Mouse (Mus musculus) left cerebral cortex, adult 2 months (tissue): Measurements from ENCODE around the gene Stx6. TPM values are rescaled to one million over a fixed set of nuclear protein-coding genes. Genes with fewer than 3 reads are reported as not detected.

Source experiments
- DNase-seq, 2 experiments: peaks; one replicate each; pipeline ENCODE4 v3.0.0; 2021 to 2022; ENCODE audit warnings: low spot score in 2 of 2, mixed read lengths in 1 of 2; ENCODE audit errors: extremely low spot score in 1 of 2
- H3K27ac ChIP-seq: fragments of 200-600 bp; 2 replicates; pipeline ENCODE4 v1.8.1; 2022
- H3K4me3 ChIP-seq: fragments of 200-600 bp; 2 replicates; pipeline ENCODE4 v1.8.1; 2022
- CTCF ChIP-seq: fragments of 200-600 bp; IDR thresholded peaks from 2 replicates; pipeline ENCODE4 v1.8.1; 2022; ENCODE audit warnings: antibody characterized with exemption, mild to moderate bottlenecking, moderate library complexity
- intact Hi-C: fragments of 180-260 bp; cut with DNase I; formaldehyde crosslinking; loops from one replicate; pipeline ENCODE4 v1.15.1; 2025
- total RNA-seq, 2 experiments: library from RNA; stranded (reverse); gene quantifications; 2 replicates each; pipeline ENCODE4 v1.2.3; 2021

The Stx6 gene
- total RNA-seq, 2 experiments from 2014 or later, result 114 to 120 TPM

GRCm38 (mm10) chr1:155201373-155201879, 42.9 kb downstream of the Stx6 start:
- Histone ChIP-seq H3K27ac (peak overlapping the region; percentile 88), H3K4me3 (no peak overlapping the region)
- no peak; the same call in 1 of the 2 replicates for TF ChIP-seq CTCF
- DNase-seq, result no peak
- intact Hi-C loops, result no loop called here

- Histone ChIP-seq H3K4me3 (no peak overlapping the region), H3K27ac (peak overlapping the region; percentile 88)
- no peak for DNase-seq
- no peak for TF ChIP-seq CTCF
- intact Hi-C loops, result no loop called here
These were observed 43.4 kb downstream of the Stx6 start for GRCm38 (mm10) chr1:155201914-155202313.

- Histone ChIP-seq H3K4me3 (no peak overlapping the region), H3K27ac (peak overlapping the region; percentile 88)
- intact Hi-C loops, result no loop called here
- no peak for TF ChIP-seq CTCF
- no peak for DNase-seq
These were observed 44.0 kb downstream of the Stx6 start for GRCm38 (mm10) chr1:155202472-155202871.

- intact Hi-C loops, result no loop called here
- Histone ChIP-seq H3K27ac (peak overlapping the region; percentile 88), H3K4me3 (no peak overlapping the region)
- TF ChIP-seq CTCF, result no peak
- no peak for DNase-seq
These were observed 44.6 kb downstream of the Stx6 start for GRCm38 (mm10) chr1:155203101-155203500.

GRCm38 (mm10) chr1:155203954-155204353, 45.4 kb downstream of the Stx6 start:
- Histone ChIP-seq H3K4me3 (no peak overlapping the region), H3K27ac (peak overlapping the region; percentile 47)
- intact Hi-C loops, result no loop called here
- DNase-seq, result no peak
- no peak for TF ChIP-seq CTCF

GRCm38 (mm10) chr1:155204560-155205162, 46.1 kb downstream of the Stx6 start:
- intact Hi-C loops, result loop anchor here (5.0 kb wide), 1 partner anchor 42 kb away; no protein-coding TSS in a partner anchor
- peak overlapping the region; percentile 47 for H3K27ac ChIP-seq

GRCm38 (mm10) chr1:155205311-155205710, 46.8 kb downstream of the Stx6 start:
- Histone ChIP-seq H3K4me3 (no peak overlapping the region), H3K27ac (peak overlapping the region; percentile 47)
- TF ChIP-seq CTCF, result no peak
- no peak for DNase-seq
- intact Hi-C loops, result loop anchor here (5.0 kb wide), 1 partner anchor 43 kb away; no protein-coding TSS in a partner anchor

More at GRCm38 (mm10) chr1:155204560-155205162, 46.1 kb downstream of the Stx6 start:
- no peak for TF ChIP-seq CTCF
- no peak for DNase-seq
- H3K4me3 ChIP-seq, result no peak overlapping the region

GRCm38 (mm10) chr1:155205822-155206660, 47.5 kb downstream of the Stx6 start:
- H3K4me3 ChIP-seq, result no peak overlapping the region
- peak overlapping the region; percentile 47; the same call in 1 of the 2 replicates for H3K27ac ChIP-seq
- intact Hi-C loops, result loop anchor here (5.0 kb wide), 1 partner anchor 44 kb away; no protein-coding TSS in a partner anchor
- no peak for TF ChIP-seq CTCF
- DNase-seq, result peak in 1 of 2 experiments; percentile 9

GRCm38 (mm10) chr1:155207859-155208258, 49.3 kb downstream of the Stx6 start:
- intact Hi-C loops, result loop anchor here (5.0 kb wide), 1 partner anchor 46 kb away; no protein-coding TSS in a partner anchor
- TF ChIP-seq CTCF, result no peak
- no peak for DNase-seq
- Histone ChIP-seq H3K4me3 (no peak overlapping the region), H3K27ac (no peak overlapping the region)

- Histone ChIP-seq H3K4me3 (no peak overlapping the region), H3K27ac (peak overlapping the region; percentile 7; the same call in 1 of the 2 replicates)
- DNase-seq, result no peak
- intact Hi-C loops, result no loop called here
- TF ChIP-seq CTCF, result no peak
These were observed 51.7 kb downstream of the Stx6 start for GRCm38 (mm10) chr1:155210011-155210763.

GRCm38 (mm10) chr1:155211017-155211416, 52.5 kb downstream of the Stx6 start:
- intact Hi-C loops, result no loop called here

More at GRCm38 (mm10) chr1:155211017-155211416, 52.5 kb downstream of the Stx6 start:
- Histone ChIP-seq H3K4me3 (no peak overlapping the region), H3K27ac (no peak overlapping the region)
- no peak for DNase-seq
- no peak for TF ChIP-seq CTCF
